In the genomic region with DNA sequence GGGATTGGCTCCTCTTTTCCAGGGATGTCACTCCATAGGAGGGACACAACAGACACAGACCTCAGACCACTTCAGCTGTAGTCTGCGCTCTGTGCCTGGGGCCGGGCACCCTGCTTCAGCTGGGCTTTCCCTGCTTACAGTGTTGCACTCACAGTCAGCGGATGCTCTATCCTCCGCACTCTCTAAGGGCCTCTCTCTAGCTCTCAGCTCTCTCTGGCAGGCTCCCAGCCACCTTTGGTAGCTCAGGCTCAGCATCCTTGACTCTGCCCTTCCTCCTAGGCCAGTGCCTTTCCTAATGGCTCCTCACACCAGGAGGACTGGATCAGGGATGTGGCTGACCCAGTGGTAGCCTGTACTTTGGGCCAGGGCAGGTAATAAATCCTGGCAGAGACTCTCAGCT, we compare ENCODE assay signal across 9 mouse cellular contexts. TPM values are rescaled to one million over a fixed set of nuclear protein-coding genes. Genes with fewer than 3 reads are reported as not detected.
A peak's percentile ranks its signal among the peaks of the same experiment; 100 is the strongest.
DNase-seq lines count a peak whose midpoint lies in the region; ATAC-seq lines count a peak whose summit lies in the region.
"Had no signal": no experiment of that assay in that cellular context is flagged by ENCODE, and none has a peak within 500 bp of the region (broad histone marks: within the 10 kb centered on the region; RNA-seq: fewer than 3 reads in every experiment).

No protein-coding gene starts in this region.

- no peak for ATAC-seq in kidney, embryonic 14.5 days (ENCODE audit: low FRiP score, low TSS enrichment)
- no peak for ATAC-seq in embryonic facial prominence, embryonic 14.5 days (ENCODE audit: low read depth)
- ATAC-seq in limb, embryonic 12.5 days (ENCODE audit: insufficient number of reproducible peaks, insufficient read depth, low FRiP score, low TSS enrichment, low read depth): no peak

- DNase-seq in kidney, adult 18-20 months: no peak
- no peak for DNase-seq in embryonic facial prominence, embryonic 10.5 days (ENCODE audit: low spot score)
- no peak for DNase-seq in embryonic facial prominence, embryonic 14.5 days (ENCODE audit: low spot score)
- DNase-seq in urinary bladder, postnatal 10 days (ENCODE audit: low spot score): no peak
- no peak for DNase-seq in gastrocnemius, postnatal 4 days (ENCODE audit: low spot score in 2 of 2)

- no peak overlapping the region for H3K9ac ChIP-seq in kidney, embryonic 14.5 days (ENCODE audit: low read depth, low read length)
- H3K9ac ChIP-seq in embryonic facial prominence, embryonic 14.5 days (ENCODE audit: low read depth, low read length): no peak overlapping the region
- H3K9ac ChIP-seq in limb, embryonic 12.5 days (replicated peaks): no peak overlapping the region
- H3K9ac ChIP-seq: liver, embryonic 14.5 days had no signal

- H3K27me3 ChIP-seq in kidney, embryonic 14.5 days (ENCODE audit: control insufficient read depth, insufficient read depth, low read length): no peaks in the 10 kb centered on the region
- no peaks in the 10 kb centered on the region for H3K27me3 ChIP-seq in embryonic facial prominence, embryonic 10.5 days (replicated peaks; ENCODE audit: low read depth, poor library complexity, severe bottlenecking)
- H3K27me3 ChIP-seq in embryonic facial prominence, embryonic 14.5 days (replicated peaks; ENCODE audit: control insufficient read depth, insufficient read depth, low read length): no peaks in the 10 kb centered on the region
- no peaks in the 10 kb centered on the region for H3K27me3 ChIP-seq in limb, embryonic 12.5 days

- WGBS in kidney, embryonic 14.5 days: 63% methylated on average over 4 of the region's 4 CpGs
- WGBS in embryonic facial prominence, embryonic 10.5 days: 65% methylated on average over 4 of the region's 4 CpGs
- WGBS in embryonic facial prominence, embryonic 14.5 days: 55% methylated on average over 4 of the region's 4 CpGs
- 66% methylated on average over 4 of the region's 4 CpGs for WGBS in limb, embryonic 12.5 days

- peaks cover 26% of the 10 kb centered on the region for H3K4me1 ChIP-seq in kidney, embryonic 14.5 days (ENCODE audit: control insufficient read depth, insufficient read depth, low read length)
- peaks cover 94% of the 10 kb centered on the region for H3K4me1 ChIP-seq in embryonic facial prominence, embryonic 10.5 days
- peaks cover 17% of the 10 kb centered on the region for H3K4me1 ChIP-seq in embryonic facial prominence, embryonic 14.5 days (ENCODE audit: control insufficient read depth, insufficient read depth, low read length)
- H3K4me1 ChIP-seq in limb, embryonic 12.5 days (replicated peaks): peaks cover 57% of the 10 kb centered on the region

- no peaks in the 10 kb centered on the region for H3K36me3 ChIP-seq in kidney, embryonic 14.5 days (ENCODE audit: control insufficient read depth, insufficient read depth, low read length)
- H3K36me3 ChIP-seq in embryonic facial prominence, embryonic 10.5 days (replicated peaks): no peaks in the 10 kb centered on the region; the same call in 1 of the 2 replicates
- H3K36me3 ChIP-seq in embryonic facial prominence, embryonic 14.5 days (ENCODE audit: control insufficient read depth, insufficient read depth, low read length): no peaks in the 10 kb centered on the region
- no peaks in the 10 kb centered on the region for H3K36me3 ChIP-seq in limb, embryonic 12.5 days

- no peak overlapping the region for H3K4me3 ChIP-seq in kidney, embryonic 14.5 days (ENCODE audit: low read length)
- peak overlapping the region; percentile 13; the same call in 1 of the 2 replicates for H3K4me3 ChIP-seq in embryonic facial prominence, embryonic 10.5 days
- no peak overlapping the region for H3K4me3 ChIP-seq in embryonic facial prominence, embryonic 14.5 days (ENCODE audit: low read depth, low read length)
- H3K4me3 ChIP-seq in limb, embryonic 12.5 days (replicated peaks): no peak overlapping the region

- H3K27ac ChIP-seq in kidney, embryonic 14.5 days (ENCODE audit: low read depth, low read length): peak overlapping the region; percentile 12
- peak overlapping the region; percentile 82 for H3K27ac ChIP-seq in embryonic facial prominence, embryonic 10.5 days (replicated peaks)
- peak overlapping the region; percentile 74 for H3K27ac ChIP-seq in embryonic facial prominence, embryonic 14.5 days (replicated peaks; ENCODE audit: low read depth, low read length)
- H3K27ac ChIP-seq in limb, embryonic 12.5 days: peak overlapping the region; percentile 87
- H3K27ac ChIP-seq: liver, embryonic 14.5 days had no signal

- H3K4me2 ChIP-seq in kidney, embryonic 14.5 days (replicated peaks; ENCODE audit: low read depth, low read length): 0 out of 2 replicates have a peak overlapping the region, but pooled peaks have one; percentile 8
- H3K4me2 ChIP-seq in embryonic facial prominence, embryonic 14.5 days (ENCODE audit: low read depth, low read length): no peak overlapping the region
- peak overlapping the region; percentile 13; the same call in 1 of the 2 replicates for H3K4me2 ChIP-seq in limb, embryonic 12.5 days

- no peaks in the 10 kb centered on the region for H3K9me3 ChIP-seq in kidney, embryonic 14.5 days (ENCODE audit: control insufficient read depth, low read length)
- no peaks in the 10 kb centered on the region for H3K9me3 ChIP-seq in embryonic facial prominence, embryonic 10.5 days
- H3K9me3 ChIP-seq in embryonic facial prominence, embryonic 14.5 days (ENCODE audit: control insufficient read depth, low read length): no peaks in the 10 kb centered on the region
- H3K9me3 ChIP-seq in limb, embryonic 12.5 days: no peaks in the 10 kb centered on the region

RNA-seq across cellular contexts. Expression of a gene that starts 8.9 kb away (rescaled TPM):
- not detected in 2 replicates for polyA plus RNA-seq in kidney, embryonic 14.5 days (2014; fragmentation: Nextera tagmentation; extraction: Ambion mirVana)
- 0.52 and 0.57 TPM in 2 replicates for polyA plus RNA-seq in embryonic facial prominence, embryonic 10.5 days (2016; fragmentation: Nextera tagmentation; extraction: Ambion mirVana)
- 0.33 and 0.45 TPM in 2 replicates for polyA plus RNA-seq in embryonic facial prominence, embryonic 14.5 days (2014; fragmentation: Nextera tagmentation; extraction: Ambion mirVana)
- polyA plus RNA-seq in limb, embryonic 12.5 days (2016; fragmentation: Nextera tagmentation; extraction: Ambion mirVana): not detected in 2 replicates
- total RNA-seq in gastrocnemius, postnatal 4 days (2021): not detected
- polyA plus RNA-seq: small intestine, adult 2 months had no signal

RNA-seq across cellular contexts. Expression of a gene that starts 11.1 kb away (rescaled TPM):
- polyA plus RNA-seq in kidney, embryonic 14.5 days (2014; fragmentation: Nextera tagmentation; extraction: Ambion mirVana): 19.8 and 25.4 TPM in 2 replicates
- 27.1 and 27.5 TPM in 2 replicates for polyA plus RNA-seq in embryonic facial prominence, embryonic 10.5 days (2016; fragmentation: Nextera tagmentation; extraction: Ambion mirVana)
- polyA plus RNA-seq in embryonic facial prominence, embryonic 14.5 days (2014; fragmentation: Nextera tagmentation; extraction: Ambion mirVana): 21.7 and 28.3 TPM in 2 replicates
- polyA plus RNA-seq in limb, embryonic 12.5 days (2016; fragmentation: Nextera tagmentation; extraction: Ambion mirVana): 17.0 and 17.1 TPM in 2 replicates
- 10 to 100 TPM; 18.4 TPM for total RNA-seq in gastrocnemius, postnatal 4 days (2021)

RNA-seq across cellular contexts. Expression of a gene that starts 19.0 kb away (rescaled TPM):
- polyA plus RNA-seq in kidney, embryonic 14.5 days (2014; fragmentation: Nextera tagmentation; extraction: Ambion mirVana): 105 and 106 TPM in 2 replicates
- polyA plus RNA-seq in embryonic facial prominence, embryonic 10.5 days (2016; fragmentation: Nextera tagmentation; extraction: Ambion mirVana): 130 and 135 TPM in 2 replicates
- 67.4 and 82.3 TPM in 2 replicates for polyA plus RNA-seq in embryonic facial prominence, embryonic 14.5 days (2014; fragmentation: Nextera tagmentation; extraction: Ambion mirVana)
- 129 and 136 TPM in 2 replicates for polyA plus RNA-seq in limb, embryonic 12.5 days (2016; fragmentation: Nextera tagmentation; extraction: Ambion mirVana)
- 10 to 100 TPM; 49.3 to 55.2 TPM for total RNA-seq in gastrocnemius, postnatal 4 days (2021)

RNA-seq across cellular contexts. Expression of a gene that starts 25.1 kb away (rescaled TPM):
- 75.6 and 76.8 TPM in 2 replicates for polyA plus RNA-seq in kidney, embryonic 14.5 days (2014; fragmentation: Nextera tagmentation; extraction: Ambion mirVana)
- polyA plus RNA-seq in embryonic facial prominence, embryonic 10.5 days (2016; fragmentation: Nextera tagmentation; extraction: Ambion mirVana): 48.9 and 53.5 TPM in 2 replicates
- polyA plus RNA-seq in embryonic facial prominence, embryonic 14.5 days (2014; fragmentation: Nextera tagmentation; extraction: Ambion mirVana): 64.5 and 73.2 TPM in 2 replicates
- 58.8 and 62.7 TPM in 2 replicates for polyA plus RNA-seq in limb, embryonic 12.5 days (2016; fragmentation: Nextera tagmentation; extraction: Ambion mirVana)
- 10 to 100 TPM; 17.8 to 22.4 TPM for total RNA-seq in gastrocnemius, postnatal 4 days (2021)

RNA-seq across cellular contexts. Expression of a gene that starts 28.0 kb away (rescaled TPM):
- 27.1 and 33.2 TPM in 2 replicates for polyA plus RNA-seq in kidney, embryonic 14.5 days (2014; fragmentation: Nextera tagmentation; extraction: Ambion mirVana)
- 33.5 and 35.5 TPM in 2 replicates for polyA plus RNA-seq in embryonic facial prominence, embryonic 10.5 days (2016; fragmentation: Nextera tagmentation; extraction: Ambion mirVana)
- polyA plus RNA-seq in embryonic facial prominence, embryonic 14.5 days (2014; fragmentation: Nextera tagmentation; extraction: Ambion mirVana): 28.2 and 31.0 TPM in 2 replicates
- 31.0 and 32.9 TPM in 2 replicates for polyA plus RNA-seq in limb, embryonic 12.5 days (2016; fragmentation: Nextera tagmentation; extraction: Ambion mirVana)
- 10 to 100 TPM; 18.7 to 22.4 TPM for total RNA-seq in gastrocnemius, postnatal 4 days (2021)

Comparison
In these comparisons a context has a peak if more than half of its experiments do, and no peak if none do; other contexts are left out.
1. H3K27ac ChIP-seq: peak in every context shown above with its lines; median percentile 87 in limb, embryonic 12.5 days; 82 in embryonic facial prominence, embryonic 10.5 days; 74 in embryonic facial prominence, embryonic 14.5 days; 12 in kidney, embryonic 14.5 days.